Mouse (Mus musculus) olfactory bulb, adult 2 months (tissue): ENCODE measurements around the gene Ifi203. TPM values are rescaled to one million over a fixed set of nuclear protein-coding genes. Genes with fewer than 3 reads are reported as not detected.
"Not testable (repeated sequence)": the region's sequence is repeated elsewhere in the genome, so short reads cannot be mapped to it uniquely, and the experiment has no call there.

Experiments
- H3K27ac ChIP-seq: fragments of 200-500 bp; 2 replicates; pipeline ENCODE4 v1.5.1; 2012; ENCODE audit warnings: low read depth, low read length; ENCODE audit not compliant: insufficient read depth
- H3K4me1 ChIP-seq: fragments of 200-500 bp; 2 replicates; pipeline ENCODE4 v1.6.1; 2012; ENCODE audit warnings: low read length; ENCODE audit not compliant: control insufficient read depth, insufficient read depth
- H3K4me3 ChIP-seq: fragments of 200-500 bp; 2 replicates; pipeline ENCODE4 v1.5.1; 2012; ENCODE audit warnings: mild to moderate bottlenecking, low read depth, low read length, moderate library complexity; ENCODE audit not compliant: insufficient read depth
- CTCF ChIP-seq: fragments of 200-500 bp; IDR thresholded peaks from 2 replicates; pipeline ENCODE4 v1.5.1; 2012; ENCODE audit warnings: low read depth, mild to moderate bottlenecking, low read length, moderate library complexity; ENCODE audit not compliant: insufficient read depth
- POLR2A ChIP-seq: fragments of 200-500 bp; IDR thresholded peaks from 2 replicates; pipeline ENCODE4 v1.6.1; 2012; ENCODE audit warnings: mild to moderate bottlenecking, low read depth, low read length, moderate library complexity; ENCODE audit not compliant: insufficient read depth
- WGBS: fragments of 180-500 bp; shearing (Covaris S2); methylation state at CpG from one replicate; pipeline ENCODE4 v1.1.7; 2018; 5-methylcytosine and 5-hydroxymethylcytosine counted together
- polyA plus RNA-seq: library from polyadenylated mRNA; stranded (reverse); fragments of >200 nt; gene quantifications from 2 replicates; pipeline ENCODE4 v1.2.4, GENCODE M21; 2012; ENCODE audit warnings: low replicate concordance; ENCODE audit not compliant: missing spikeins, insufficient read depth, insufficient read length

Gene Ifi203
- polyA plus RNA-seq, 1 experiment: not detected

DNA sequence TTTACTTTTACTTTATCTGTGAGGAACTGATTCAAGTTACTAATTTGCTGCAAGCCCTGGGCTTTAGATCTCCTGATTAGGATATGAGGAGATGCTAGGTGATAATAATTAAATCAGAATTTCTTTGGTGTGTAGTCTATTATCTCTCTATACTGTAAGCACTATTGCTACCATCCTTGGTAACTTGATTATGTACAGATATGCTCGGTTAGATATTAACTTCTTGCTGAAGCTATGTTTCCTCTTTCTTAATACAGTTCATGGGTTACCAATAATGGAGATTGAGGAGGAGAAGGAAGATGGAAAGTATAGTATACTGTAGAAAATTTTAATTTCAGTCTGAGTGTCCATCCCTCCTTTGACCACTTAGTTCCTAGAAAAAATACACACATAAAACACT is 11.1 kb upstream of the Ifi203 start:
- H3K27ac ChIP-seq: no peak overlapping the region
- TF ChIP-seq POLR2A: no peak
- no peak for TF ChIP-seq CTCF
- no peak overlapping the region for H3K4me3 ChIP-seq
- H3K4me1 ChIP-seq: no peaks in the 10 kb centered on the region
- 90% methylated on average over 1 of the region's 1 CpGs for WGBS

DNA sequence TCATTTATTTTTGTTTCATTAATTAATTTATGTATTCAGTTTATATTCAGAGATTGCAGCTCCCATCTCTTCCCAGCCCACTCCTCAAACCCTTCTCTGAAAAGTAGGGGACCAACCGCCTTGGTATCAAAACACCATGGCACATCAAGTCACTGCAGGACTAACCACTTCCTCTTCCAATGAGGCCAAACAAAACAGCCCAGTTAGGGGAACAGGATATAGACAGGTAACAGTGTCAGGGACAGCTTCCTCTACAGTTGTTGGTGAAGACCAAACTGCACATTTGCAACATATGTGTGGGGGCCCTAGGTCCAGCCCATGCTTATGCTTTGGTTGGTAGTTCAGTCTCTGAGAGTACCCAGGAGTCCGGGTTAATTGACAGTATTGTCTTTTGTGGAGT is 6.6 kb upstream of the Ifi203 start:
- not testable (repeated sequence) for H3K4me3 ChIP-seq, H3K27ac ChIP-seq, H3K4me1 ChIP-seq
- 92% methylated on average over 2 of the region's 2 CpGs for WGBS

DNA sequence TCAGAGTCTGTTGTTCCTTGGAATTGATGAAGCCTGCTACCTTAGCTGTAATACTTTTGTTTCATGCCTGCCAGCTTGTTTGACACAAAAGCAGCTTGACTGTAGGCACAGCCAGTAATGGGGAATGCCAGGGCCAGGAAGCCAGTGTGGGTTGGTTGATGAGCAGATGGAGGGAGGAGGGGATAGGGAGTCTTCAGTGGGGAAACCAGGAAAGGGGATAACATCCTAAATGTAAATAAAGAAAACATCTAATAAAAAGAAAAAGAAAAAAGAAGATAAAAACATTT is 251 bp upstream of the Ifi203 start:
- H3K27ac ChIP-seq, H3K4me3 ChIP-seq, H3K4me1 ChIP-seq: not testable (repeated sequence)

- not testable (repeated sequence) for H3K4me3 ChIP-seq, H3K4me1 ChIP-seq, H3K27ac ChIP-seq
- WGBS: 95% methylated on average over 2 of the region's 2 CpGs
Measured at GRCm38 (mm10) chr1:173941522-173941921, 950 bp downstream of the Ifi203 start.

GRCm38 (mm10) chr1:173919279-173919678 is 23.2 kb downstream of the Ifi203 start:
- H3K27ac ChIP-seq, H3K4me3 ChIP-seq, H3K4me1 ChIP-seq: not testable (repeated sequence)
- WGBS: 57% methylated on average over 3 of the region's 3 CpGs

DNA sequence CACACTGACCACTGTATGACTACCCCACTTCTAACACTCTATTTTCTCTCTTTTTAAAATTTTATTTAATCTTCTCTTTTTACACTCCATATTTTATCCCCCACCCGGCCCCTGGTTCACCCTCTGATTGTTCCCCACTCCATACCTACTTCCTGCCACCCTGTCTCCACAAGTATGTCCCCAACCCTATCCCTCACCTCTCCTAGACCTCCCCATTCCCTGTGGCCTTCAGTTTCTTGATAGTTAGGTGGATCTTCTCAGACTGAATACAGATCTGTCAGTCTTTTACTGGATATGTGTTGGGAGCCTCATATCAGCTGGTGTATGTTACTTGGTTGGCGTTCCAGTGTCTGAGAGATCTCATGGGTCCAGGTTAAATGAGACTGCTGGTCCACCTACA is 27.9 kb downstream of the Ifi203 start:
- Histone ChIP-seq H3K4me3 (no peak overlapping the region), H3K4me1 (no peaks in the 10 kb centered on the region), H3K27ac (no peak overlapping the region)
- no peak for TF ChIP-seq CTCF
- TF ChIP-seq POLR2A: no peak
- WGBS: 84% methylated on average over 2 of the region's 2 CpGs

GRCm38 (mm10) chr1:173913256-173913791 is 29.1 kb downstream of the Ifi203 start:
- not testable (repeated sequence) for H3K4me3 ChIP-seq, H3K4me1 ChIP-seq, H3K27ac ChIP-seq

DNA sequence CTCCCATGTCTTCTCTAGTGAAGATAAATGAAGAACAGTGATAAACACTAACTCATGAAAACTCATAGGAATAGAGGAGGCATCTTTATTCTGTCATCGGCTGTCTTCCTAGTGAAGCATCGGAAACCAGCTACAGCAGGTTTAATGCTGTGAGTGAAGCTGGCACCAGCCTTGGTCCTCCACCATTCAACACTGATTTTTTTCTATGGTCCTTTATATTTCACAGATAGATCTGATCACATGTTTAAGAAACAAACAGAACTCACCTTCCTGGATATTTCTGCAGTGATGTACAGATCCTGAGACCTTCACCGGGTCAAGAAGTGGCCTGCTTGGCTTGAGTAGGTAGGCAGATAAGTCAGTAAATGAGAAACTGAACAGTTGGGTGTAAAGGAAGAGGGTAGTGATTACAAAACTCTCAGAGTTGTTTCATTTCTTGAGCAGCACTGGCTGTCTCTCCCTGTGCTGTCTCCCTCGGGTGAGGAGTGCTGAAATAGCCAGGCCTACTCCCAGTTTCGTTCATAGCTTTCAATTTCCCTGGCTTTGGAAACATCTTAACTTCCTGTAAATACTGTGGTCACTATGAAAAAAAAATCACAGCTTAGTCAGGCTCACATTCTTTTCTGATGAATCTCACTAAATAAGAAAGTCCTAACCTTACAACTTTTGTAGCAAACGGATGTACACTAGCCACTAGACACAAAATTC is 29.8 kb downstream of the Ifi203 start, which contains the start of gene Ifi211:
TSS of gene Ifi211 (minus strand) at position 499 of the 708 bp plus-strand sequence.
- H3K4me3 ChIP-seq, H3K27ac ChIP-seq, H3K4me1 ChIP-seq: not testable (repeated sequence)
- 86% methylated on average over 6 of the region's 6 CpGs for WGBS

DNA sequence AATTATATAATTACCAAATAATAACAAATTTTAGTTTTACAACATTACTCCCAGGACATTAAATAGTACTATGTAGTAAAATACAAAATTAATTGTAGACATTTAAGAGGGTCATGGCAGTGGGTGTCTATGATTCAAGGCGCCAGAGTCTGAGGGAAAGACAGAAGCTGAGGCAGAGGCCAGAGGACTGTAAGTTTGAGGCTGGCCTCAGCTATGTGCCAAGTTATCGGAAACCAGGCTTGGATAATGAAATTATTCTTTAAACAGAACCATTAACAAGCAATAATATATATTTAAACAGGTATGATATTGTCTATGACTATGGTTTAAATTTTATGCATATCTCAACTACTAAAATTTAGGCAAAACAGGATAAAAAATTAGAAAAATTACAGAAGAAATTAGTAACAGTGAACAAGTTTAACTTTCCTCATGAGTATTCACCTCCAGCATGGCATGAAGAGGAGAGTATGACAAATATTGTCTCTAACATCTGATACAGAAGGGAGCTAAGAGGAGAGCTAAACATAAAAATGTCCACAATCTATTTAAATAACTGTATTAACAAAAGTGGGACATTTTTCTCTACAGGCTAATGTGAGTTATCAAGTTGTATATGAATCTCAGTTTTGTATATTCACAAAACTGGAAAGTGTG is 30.5 kb downstream of the Ifi203 start:
- H3K4me1 ChIP-seq: no peaks in the 10 kb centered on the region
- 93% methylated on average over 2 of the region's 2 CpGs for WGBS
- TF ChIP-seq CTCF (no peak), POLR2A (no peak)

DNA sequence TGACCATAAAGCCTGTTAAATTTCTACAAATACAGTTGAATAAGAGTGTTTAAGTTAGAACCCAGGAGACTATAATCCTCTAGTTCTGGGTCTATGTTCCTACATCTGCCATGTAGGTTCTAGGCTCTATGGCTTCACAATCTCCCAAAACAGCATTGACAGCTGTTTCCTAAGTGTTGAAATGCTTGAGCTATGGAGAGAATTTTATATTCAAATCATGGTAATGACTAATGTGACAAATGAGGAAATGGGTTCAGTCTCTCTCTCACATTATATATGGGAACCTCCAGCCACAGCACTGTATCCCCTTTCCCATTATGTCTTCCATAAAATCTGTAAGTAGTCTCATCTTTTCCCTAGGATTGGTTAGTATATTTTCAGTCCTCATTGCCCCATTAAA is 34.1 kb downstream of the Ifi203 start:
- not testable (repeated sequence) for H3K4me1 ChIP-seq, H3K27ac ChIP-seq, H3K4me3 ChIP-seq

More for the DNA sequence above, 30.5 kb downstream of the Ifi203 start:
- no peak overlapping the region for H3K4me3 ChIP-seq
- no peak overlapping the region for H3K27ac ChIP-seq

DNA sequence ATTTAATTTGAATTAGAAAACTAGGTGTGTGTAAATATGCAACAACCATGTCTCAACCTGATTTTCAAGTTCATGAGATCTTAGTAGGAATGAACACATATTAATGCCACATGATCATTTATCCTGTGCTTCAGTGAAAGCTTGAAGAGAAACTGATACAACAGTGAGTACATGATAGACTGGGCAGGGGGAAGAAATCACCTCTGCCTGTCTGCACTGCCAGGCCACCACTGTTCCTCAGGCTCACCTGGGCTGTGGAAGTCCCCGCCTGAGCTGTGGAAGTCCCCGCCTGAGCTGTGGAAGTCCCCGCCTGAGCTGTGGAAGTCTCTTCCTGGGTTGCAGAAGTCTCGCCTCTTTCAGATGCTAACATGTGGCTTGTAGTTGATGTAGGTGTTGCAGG is 36.6 kb downstream of the Ifi203 start:
- H3K27ac ChIP-seq, H3K4me3 ChIP-seq, H3K4me1 ChIP-seq: not testable (repeated sequence)
- WGBS: 94% methylated on average over 4 of the region's 4 CpGs

DNA sequence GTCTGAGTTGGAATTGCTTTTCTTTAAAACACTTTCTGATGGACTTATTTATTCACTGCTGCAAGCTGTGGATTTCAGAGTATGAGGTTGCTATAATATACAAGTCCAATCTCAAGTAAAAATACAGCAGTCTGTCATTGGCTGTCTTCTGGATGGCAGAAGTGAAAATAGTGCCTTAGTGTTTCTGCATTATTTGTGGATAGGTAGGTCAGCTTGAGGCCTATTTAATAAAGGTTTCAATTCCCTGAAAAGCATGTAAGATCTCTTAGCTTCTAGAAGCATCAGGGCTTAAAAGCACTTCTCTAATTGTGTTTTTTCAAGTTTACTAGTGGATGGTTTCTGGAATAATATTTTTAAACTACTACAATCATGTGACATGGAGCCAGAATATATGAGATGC is 52.7 kb downstream of the Ifi203 start:
- not testable (repeated sequence) for H3K27ac ChIP-seq

GRCm38 (mm10) chr1:173887026-173887787 is 55.3 kb downstream of the Ifi203 start:
- WGBS: 92% methylated on average over 1 of the region's 2 CpGs
- not testable (repeated sequence) for H3K4me1 ChIP-seq, H3K4me3 ChIP-seq

More for the DNA sequence above, 52.7 kb downstream of the Ifi203 start:
- H3K4me3 ChIP-seq, H3K4me1 ChIP-seq: not testable (repeated sequence)

GRCm38 (mm10) chr1:173880004-173880666 is 62.3 kb downstream of the Ifi203 start:
- H3K4me1 ChIP-seq, H3K4me3 ChIP-seq, H3K27ac ChIP-seq: not testable (repeated sequence)
- 38% methylated on average over 3 of the region's 3 CpGs for WGBS

More at GRCm38 (mm10) chr1:173887026-173887787, 55.3 kb downstream of the Ifi203 start:
- H3K27ac ChIP-seq: not testable (repeated sequence)
